Mouse (Mus musculus) Patski (cell line): ENCODE measurements around the gene Pdzrn3. TPM values are rescaled to one million over a fixed set of nuclear protein-coding genes. Genes with fewer than 3 reads are reported as not detected.

Experiments used
- ATAC-seq: fragments of 100-300 bp; one replicate; pipeline ENCODE4 v1.8.0; 2021
- CTCF ChIA-PET: fragments of 350-600 bp; sonication (Branson Sonifier 250); formaldehyde crosslinking; loops from one replicate; lab custom pipeline; 2022; ENCODE audit warnings: inconsistent platforms; lab: Charles Lee
- POLR2A ChIA-PET: fragments of 350-600 bp; sonication (Branson Sonifier 250); formaldehyde crosslinking; loops from one replicate; lab custom pipeline; 2022; ENCODE audit warnings: antibody characterized with exemption, inconsistent platforms; lab: Charles Lee
- DNase-seq: peaks from one replicate; pipeline ENCODE4 v3.0.0-alpha.2; 2011; ENCODE audit warnings: low read depth, low spot score
- H3K27me3 ChIP-seq: fragments of 371-371 bp; one replicate; pipeline ENCODE4 v1.5.1; 2021
- CTCF ChIP-seq: fragments of 100-300 bp; IDR thresholded peaks from one replicate; pipeline ENCODE4 v1.5.1; 2021
- in situ Hi-C: fragments of 300-500 bp; cut with MboI; formaldehyde crosslinking; loops from 3 replicates; pipeline ENCODE4 v1.11.1; 2018; ENCODE audit warnings: low pct_unique_long_range_greater_than_20kb, mixed read lengths
- polyA plus RNA-seq: library from polyadenylated mRNA; unstranded; gene quantifications from one replicate; pipeline ENCODE4 v1.2.3, GENCODE M21; 2021

Pdzrn3 gene
- polyA plus RNA-seq, 1 experiment from 2014 or later: 10.1 TPM

GRCm38 (mm10) chr6:101280811-101281218 is 96.9 kb downstream of the Pdzrn3 start:
- no peaks in the 10 kb centered on the region for H3K27me3 ChIP-seq
- in situ Hi-C loops: no loop called here
- no peak for ATAC-seq
- ChIA-PET POLR2A (no interaction called here), CTCF (interaction anchor here (1.2 kb wide), 1 partner anchor 10 kb away, joined by 4 read pairs; no protein-coding TSS in a partner anchor)
- no peak for DNase-seq
- no peak for TF ChIP-seq CTCF

- CTCF ChIA-PET: no interaction called here
- ATAC-seq: no peak
Measured at GRCm38 (mm10) chr6:101278286-101278932, 99.3 kb downstream of the Pdzrn3 start.

GRCm38 (mm10) chr6:101276261-101276660 is 101.4 kb downstream of the Pdzrn3 start:
- DNase-seq: no peak
- ATAC-seq: no peak
- H3K27me3 ChIP-seq: no peaks in the 10 kb centered on the region
- POLR2A ChIA-PET: no interaction called here
- CTCF ChIA-PET: interaction anchor here (1.3 kb wide), 1 partner anchor 33 kb away, joined by 5 read pairs; no protein-coding TSS in a partner anchor
- in situ Hi-C loops: loop anchor here (5.0 kb wide), 2 partner anchors 106 to 341 kb away; no protein-coding TSS in a partner anchor
- no peak for TF ChIP-seq CTCF

More at GRCm38 (mm10) chr6:101278286-101278932, 99.3 kb downstream of the Pdzrn3 start:
- H3K27me3 ChIP-seq: no peaks in the 10 kb centered on the region
- POLR2A ChIA-PET: no interaction called here
- DNase-seq: no peak
- in situ Hi-C loops: loop anchor here (5.0 kb wide), 2 partner anchors 104 to 339 kb away; no protein-coding TSS in a partner anchor
- TF ChIP-seq CTCF: no peak

- in situ Hi-C loops: loop anchor here (5.0 kb wide), 2 partner anchors 106 to 341 kb away; no protein-coding TSS in a partner anchor
- H3K27me3 ChIP-seq: no peaks in the 10 kb centered on the region
- CTCF ChIA-PET: interaction anchor here (1.3 kb wide), 1 partner anchor 33 kb away, joined by 5 read pairs; no protein-coding TSS in a partner anchor
- DNase-seq (no peak), ATAC-seq (no peak)
- TF ChIP-seq CTCF: no peak
- POLR2A ChIA-PET: interaction anchor here (0.7 kb wide), 1 partner anchor 243 kb away, joined by 3 read pairs; no protein-coding TSS in a partner anchor
Measured at GRCm38 (mm10) chr6:101275806-101276205, 101.9 kb downstream of the Pdzrn3 start.

- in situ Hi-C loops: loop anchor here (5.0 kb wide), 3 partner anchors 52 to 342 kb away; no protein-coding TSS in a partner anchor
- no peak for ATAC-seq
- ChIA-PET POLR2A (interaction anchor here (0.5 kb wide), 1 partner anchor 228 kb away, joined by 4 read pairs; no protein-coding TSS in a partner anchor), CTCF (interaction anchor here (0.9 to 1.7 kb wide), 4 partner anchors 102 to 392 kb away, joined by 3 to 8 read pairs (median 4); no protein-coding TSS in a partner anchor)
- H3K27me3 ChIP-seq: no peaks in the 10 kb centered on the region
- TF ChIP-seq CTCF: no peak
- DNase-seq: no peak
Measured at GRCm38 (mm10) chr6:101274846-101275245, 102.9 kb downstream of the Pdzrn3 start.

- CTCF ChIA-PET: interaction anchor here (1.6 to 3.3 kb wide), 3 partner anchors 11 to 263 kb away, joined by 5 to 9 read pairs (median 7); partner anchors contain the start of gene Pdzrn3
- ATAC-seq (no peak), DNase-seq (no peak)
- no peak for TF ChIP-seq CTCF
- H3K27me3 ChIP-seq: no peaks in the 10 kb centered on the region
- in situ Hi-C loops: loop anchor here (5.0 kb wide), 1 partner anchor 55 kb away; no protein-coding TSS in a partner anchor
- POLR2A ChIA-PET: no interaction called here
Measured at GRCm38 (mm10) chr6:101272256-101272655, 105.4 kb downstream of the Pdzrn3 start.

- no peaks in the 10 kb centered on the region for H3K27me3 ChIP-seq
- POLR2A ChIA-PET: no interaction called here
- ATAC-seq (peak; percentile 64), DNase-seq (peak; percentile 70)
- in situ Hi-C loops: loop anchor here (5.0 kb wide), 1 partner anchor 56 kb away; no protein-coding TSS in a partner anchor
- CTCF ChIA-PET: interaction anchor here (0.8 to 3.3 kb wide), 6 partner anchors 10 to 264 kb away, joined by 3 to 9 read pairs (median 4); partner anchors contain the start of gene Pdzrn3
- TF ChIP-seq CTCF: no peak
Measured at GRCm38 (mm10) chr6:101271378-101272135, 106.1 kb downstream of the Pdzrn3 start.

- ChIA-PET CTCF (interaction anchor here (1.4 to 3.3 kb wide), 2 partner anchors 11 to 265 kb away, joined by 4 to 9 read pairs; no protein-coding TSS in a partner anchor), POLR2A (no interaction called here)
- TF ChIP-seq CTCF: no peak
- no peaks in the 10 kb centered on the region for H3K27me3 ChIP-seq
- ATAC-seq (no peak), DNase-seq (no peak)
- in situ Hi-C loops: loop anchor here (5.0 kb wide), 1 partner anchor 57 kb away; no protein-coding TSS in a partner anchor
Measured at GRCm38 (mm10) chr6:101270095-101270826, 107.4 kb downstream of the Pdzrn3 start.

- DNase-seq (no peak), ATAC-seq (no peak)
- CTCF ChIA-PET: interaction anchor here (3.3 kb wide), 1 partner anchor 266 kb away, joined by 9 read pairs; no protein-coding TSS in a partner anchor
- POLR2A ChIA-PET: no interaction called here
- H3K27me3 ChIP-seq: no peaks in the 10 kb centered on the region
- no peak for TF ChIP-seq CTCF
- in situ Hi-C loops: loop anchor here (5.0 kb wide), 2 partner anchors 58 to 263 kb away; no protein-coding TSS in a partner anchor
Measured at GRCm38 (mm10) chr6:101269335-101270094, 108.2 kb downstream of the Pdzrn3 start.
